Mouse (Mus musculus): ENCODE results near the gene Calm3. TPM values are rescaled to one million over a fixed set of nuclear protein-coding genes. Genes with fewer than 3 reads are reported as not detected.

The Calm3 gene
- total RNA-seq, 4 experiments from 2014 or later = 386 to 534 (median 424) TPM

DNA sequence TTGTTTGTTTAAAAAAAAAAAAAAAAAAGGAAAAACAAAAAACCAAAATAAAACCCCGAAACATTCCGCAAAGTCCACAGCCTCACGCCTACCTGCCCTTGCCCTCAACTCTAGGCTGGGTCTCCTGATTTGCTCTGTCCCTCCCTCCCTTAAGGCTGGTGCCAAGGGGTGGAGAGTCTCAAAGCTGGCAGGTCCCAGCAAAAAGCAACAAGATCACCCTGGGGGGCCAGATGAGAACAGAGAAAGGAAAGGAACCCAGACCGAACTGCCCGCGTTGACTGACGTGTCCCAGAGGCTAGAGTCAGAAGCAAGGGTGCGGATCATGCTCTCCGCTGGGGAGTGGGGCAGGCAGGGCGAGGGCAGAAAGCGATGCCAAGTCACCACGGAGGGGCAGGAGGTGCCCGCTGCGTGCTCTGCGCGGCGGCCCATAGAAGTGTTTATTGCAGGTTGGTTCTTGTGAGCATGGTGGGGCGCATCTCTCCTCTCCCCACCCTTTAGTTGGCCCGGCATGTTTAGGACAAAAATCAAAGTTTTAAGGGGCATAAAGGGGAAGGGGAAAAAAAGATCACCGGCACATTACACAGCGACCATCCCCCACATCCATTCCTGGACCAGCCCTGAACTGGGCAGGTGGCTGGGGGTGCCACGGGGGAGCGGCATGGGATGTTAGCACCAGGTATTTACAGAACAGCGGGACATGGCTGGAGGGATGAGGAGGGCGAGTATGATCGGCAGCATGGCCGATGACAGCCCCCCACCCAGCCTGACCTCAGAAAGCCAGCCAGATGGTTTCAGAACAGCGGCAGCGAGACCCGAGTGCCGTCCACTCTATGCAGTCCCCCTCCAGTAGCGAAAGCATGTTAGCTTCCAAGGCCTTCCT lies 8.2 kb downstream of the Calm3 start:
- DNase-seq (ENCODE audit: low spot score in 2 of 2) = no peak

DNA sequence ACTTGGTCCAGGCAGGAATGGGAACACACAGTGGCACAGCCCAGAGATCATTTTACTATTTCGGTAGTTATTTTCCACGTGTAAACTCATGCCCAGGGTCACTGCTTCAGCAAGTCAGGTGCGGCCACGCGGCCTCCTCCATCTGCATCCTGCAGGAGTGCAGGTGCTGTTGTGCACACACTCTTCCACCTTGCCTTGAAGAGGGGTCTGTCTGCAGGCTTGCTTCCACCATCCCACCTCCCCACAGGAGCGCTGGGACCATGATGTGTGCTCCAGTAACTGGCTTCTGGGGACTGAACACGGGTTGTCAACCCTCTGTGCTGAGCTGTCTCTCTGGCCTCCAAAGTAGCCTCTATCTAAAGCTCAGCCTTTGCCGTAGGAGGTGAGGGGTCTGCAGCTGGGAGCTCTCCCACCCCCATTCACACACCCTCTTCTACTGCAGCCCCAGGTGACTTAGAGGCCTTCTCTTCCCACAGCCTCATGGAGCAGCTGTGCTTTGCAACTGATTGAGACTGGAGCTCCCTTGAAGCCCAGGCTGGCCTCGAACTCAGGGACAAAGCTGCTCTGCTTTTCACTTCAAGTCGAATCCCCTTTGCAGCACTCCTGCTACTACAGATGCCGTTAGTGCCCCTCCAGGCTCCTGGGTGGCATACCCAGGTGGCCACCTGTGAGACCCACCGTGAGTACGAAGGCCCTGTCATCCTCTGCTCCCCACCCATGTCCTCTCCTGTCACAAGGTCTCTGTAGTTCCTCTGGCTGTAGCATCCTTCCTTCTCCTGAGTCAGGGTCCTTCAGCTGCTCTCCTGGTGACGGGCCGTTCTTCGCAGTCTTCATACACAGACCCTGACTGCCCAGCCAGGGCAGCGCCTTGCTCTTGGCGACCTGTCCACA lies 9.2 kb downstream of the Calm3 start:
- DNase-seq (ENCODE audit: low spot score in 2 of 2) = no peak

DNA sequence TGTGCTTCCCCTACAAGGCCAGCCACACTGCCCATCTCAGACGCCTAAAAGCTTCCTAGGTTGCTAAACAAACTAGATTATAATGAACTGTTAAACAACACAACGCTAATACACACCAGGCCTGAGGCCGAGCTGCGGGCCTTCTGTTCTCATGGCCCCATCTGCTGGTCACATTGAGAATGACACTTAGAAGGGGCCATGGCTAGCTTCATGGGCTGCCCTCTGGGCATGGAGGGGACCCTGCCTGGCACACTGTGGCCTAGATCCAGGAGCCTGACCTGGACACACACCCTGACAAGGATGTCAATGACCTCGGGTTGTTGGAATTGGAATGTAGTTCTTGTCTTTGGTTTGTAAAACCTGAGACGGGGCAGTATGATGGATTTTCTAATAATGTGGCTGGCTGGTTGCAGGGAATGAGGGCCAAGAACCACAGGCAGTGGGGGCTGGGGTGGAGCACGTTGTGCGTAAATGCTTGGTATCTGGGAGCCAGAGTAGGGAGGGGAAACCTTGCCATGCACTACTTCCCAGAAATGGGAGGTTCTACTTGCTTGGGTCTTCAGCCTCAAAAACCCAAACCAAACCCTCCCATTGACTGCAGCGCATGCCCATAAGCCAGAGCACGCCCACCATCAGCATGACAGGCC lies 10.0 kb downstream of the Calm3 start:
- peak; percentile 57 to 58 for DNase-seq (ENCODE audit: low spot score in 2 of 2)

DNA sequence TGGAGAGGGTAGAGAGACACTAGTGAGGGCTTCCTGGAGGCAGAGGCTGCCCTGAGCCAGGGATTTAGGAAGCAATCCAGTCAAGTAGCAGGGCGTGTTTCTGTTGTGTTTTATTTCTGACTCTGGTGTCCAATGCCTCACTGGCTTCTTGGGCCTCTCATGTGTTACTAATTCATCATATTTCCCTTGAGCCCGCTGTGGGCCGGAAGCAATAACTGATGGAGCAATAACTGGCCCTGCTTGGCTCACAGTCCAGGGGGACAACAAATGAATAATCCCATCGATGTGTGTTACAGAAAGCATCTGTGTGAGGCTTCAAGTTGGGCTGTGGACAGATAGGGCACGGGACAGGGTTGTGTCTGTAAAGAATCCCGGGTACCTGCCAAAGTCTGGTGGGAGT lies 11.6 kb downstream of the Calm3 start:
- DNase-seq (ENCODE audit: low spot score in 2 of 2) = peak; percentile 49 to 63

DNA sequence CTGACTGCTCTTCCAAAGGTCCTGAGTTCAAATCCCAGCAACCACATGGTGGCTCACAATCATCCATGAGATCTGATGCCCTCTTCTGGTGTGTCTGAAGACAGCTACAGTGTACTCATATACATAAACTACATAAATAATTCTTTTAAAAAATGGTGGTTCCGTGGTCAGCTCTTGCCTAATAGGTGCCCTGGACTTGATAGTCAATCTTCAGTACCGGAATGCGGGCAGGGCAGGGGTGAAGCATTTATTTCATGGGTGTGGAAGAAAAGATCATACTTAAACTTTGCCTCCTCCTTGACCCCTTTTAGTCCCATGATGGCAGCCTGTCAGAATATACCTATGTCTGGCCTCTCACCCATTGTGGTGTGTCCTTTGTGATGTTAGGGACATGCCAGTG lies 12.0 kb downstream of the Calm3 start:
- DNase-seq (ENCODE audit: low spot score in 2 of 2) = no peak

DNA sequence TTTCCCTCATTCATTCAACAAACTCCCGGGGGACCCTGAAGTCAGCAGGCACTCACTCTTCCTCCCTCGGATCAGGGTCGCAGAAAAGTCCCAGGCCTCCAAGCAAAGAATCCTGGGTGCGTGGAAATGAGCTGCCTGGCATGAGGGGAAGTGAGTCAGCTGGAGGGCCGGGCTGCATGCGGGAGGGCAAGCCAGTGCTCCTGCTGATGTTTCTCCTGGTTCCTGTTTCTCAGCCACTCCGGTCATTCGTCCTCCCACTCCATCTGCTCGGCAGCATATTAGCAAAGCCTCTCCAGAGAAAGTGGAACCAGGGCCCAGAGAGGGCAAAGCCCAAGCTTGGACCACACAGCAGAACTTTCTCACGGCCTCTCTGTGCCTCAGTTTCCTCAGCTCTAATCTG lies 14.0 kb downstream of the Calm3 start:
- no peak for DNase-seq (ENCODE audit: low spot score in 2 of 2)

DNA sequence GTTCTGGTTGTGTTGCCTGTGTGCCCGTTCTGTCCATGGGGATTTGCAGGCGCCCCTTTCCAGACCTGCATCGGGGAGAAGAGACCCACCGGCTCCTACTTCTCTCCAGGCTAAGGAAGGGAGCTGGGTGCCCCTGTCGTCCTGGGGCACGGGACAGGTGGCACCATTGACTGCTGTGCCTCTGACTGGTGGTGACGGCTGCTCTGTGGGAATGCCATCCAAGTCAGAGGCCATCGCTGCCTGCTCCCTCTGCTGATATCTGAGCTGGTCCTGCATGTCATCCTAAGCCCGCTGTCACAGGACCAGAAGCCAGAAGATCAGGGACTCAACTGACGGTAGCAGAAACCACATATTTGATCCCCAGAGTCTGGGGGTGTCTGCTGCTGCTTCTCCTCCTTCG lies 15.1 kb downstream of the Calm3 start:
- DNase-seq (ENCODE audit: low spot score in 2 of 2) = no peak

DNA sequence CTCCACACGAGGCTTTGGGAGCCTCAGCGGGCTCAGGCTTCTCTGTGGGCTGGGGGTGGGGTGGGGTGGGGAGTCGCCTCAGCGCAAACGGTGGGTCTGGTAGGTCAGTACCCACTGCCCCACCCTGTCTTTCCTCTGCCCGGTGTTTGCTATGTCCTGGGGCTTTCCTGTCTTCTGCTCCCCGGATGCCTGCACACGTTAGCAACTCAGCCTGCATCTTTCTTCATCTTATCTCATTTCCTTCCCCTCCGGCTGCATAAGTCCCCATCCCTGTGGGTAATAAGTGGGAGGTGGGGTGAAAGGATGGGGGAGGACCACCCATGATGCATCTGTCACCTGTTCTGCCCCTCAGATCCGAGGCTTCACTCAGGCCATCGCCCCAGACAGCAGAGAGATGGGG lies 15.5 kb downstream of the Calm3 start:
- no peak for DNase-seq (ENCODE audit: low spot score in 2 of 2)

DNA sequence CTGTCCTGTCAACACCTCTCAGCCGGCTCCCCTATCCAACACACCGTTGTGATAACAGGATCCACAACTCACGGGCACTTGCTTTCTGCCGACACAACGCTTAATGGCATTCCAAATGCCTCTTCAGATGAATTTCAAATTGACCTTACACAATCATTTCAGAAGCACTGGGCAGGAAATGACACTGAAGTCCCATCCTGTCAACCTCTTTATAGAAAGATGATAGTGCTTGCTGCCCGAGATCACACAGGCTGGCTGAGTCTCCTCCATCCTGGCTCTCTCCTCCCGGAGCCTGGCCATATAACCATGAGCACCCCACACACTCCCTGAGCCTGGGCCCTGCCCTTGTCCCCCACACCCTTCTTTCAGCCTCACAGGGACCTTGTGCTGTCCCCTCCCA lies 16.1 kb downstream of the Calm3 start:
- no peak for DNase-seq (ENCODE audit: low spot score in 2 of 2)

DNA sequence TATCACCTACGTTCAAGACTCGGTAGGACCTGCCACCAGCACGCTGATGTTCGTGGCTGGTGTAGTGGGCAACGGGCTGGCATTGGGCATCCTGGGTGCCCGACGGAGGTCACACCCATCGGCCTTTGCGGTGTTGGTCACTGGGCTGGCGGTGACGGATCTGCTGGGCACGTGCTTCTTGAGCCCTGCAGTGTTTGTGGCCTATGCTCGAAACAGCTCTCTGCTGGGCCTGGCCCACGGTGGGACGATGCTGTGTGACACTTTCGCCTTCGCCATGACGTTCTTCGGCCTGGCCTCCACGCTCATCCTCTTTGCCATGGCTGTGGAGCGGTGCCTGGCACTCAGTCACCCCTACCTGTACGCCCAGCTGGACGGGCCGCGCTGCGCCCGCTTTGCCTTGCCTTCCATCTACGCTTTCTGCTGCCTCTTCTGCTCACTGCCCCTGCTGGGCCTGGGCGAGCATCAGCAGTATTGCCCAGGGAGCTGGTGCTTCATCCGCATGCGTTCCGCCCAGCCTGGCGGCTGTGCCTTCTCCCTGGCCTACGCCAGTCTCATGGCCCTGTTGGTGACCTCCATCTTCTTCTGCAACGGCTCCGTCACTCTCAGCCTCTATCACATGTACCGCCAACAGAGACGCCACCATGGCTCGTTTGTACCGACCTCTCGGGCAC lies 16.9 kb downstream of the Calm3 start:
- no peak for DNase-seq (ENCODE audit: low spot score in 2 of 2)

DNA sequence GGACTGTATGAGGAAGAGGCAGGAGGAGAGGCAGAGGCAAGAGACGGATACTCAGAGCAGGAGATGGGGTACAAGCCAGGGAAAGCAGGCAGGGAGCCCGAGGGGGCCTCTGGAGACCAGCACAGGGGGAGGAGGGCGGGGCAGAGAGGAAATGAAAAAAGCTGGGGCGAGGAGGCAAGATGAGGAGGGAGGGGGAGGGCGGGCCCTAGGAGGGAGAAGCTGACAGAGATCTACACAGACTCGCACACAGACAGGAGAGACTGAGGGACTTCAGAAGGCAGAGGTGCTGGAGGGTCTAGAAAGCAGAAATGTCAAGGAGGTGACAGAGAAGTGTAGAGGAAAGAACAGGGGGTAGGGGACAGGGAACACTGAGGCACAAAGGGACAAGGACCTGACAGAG lies 17.6 kb downstream of the Calm3 start, which contains the start of gene Ptgir:
Gene Ptgir, plus strand, starts transcription at position 210 of the 400 bp plus-strand sequence.
- DNase-seq (ENCODE audit: low spot score in 2 of 2) = peak; percentile 69 to 80

DNA sequence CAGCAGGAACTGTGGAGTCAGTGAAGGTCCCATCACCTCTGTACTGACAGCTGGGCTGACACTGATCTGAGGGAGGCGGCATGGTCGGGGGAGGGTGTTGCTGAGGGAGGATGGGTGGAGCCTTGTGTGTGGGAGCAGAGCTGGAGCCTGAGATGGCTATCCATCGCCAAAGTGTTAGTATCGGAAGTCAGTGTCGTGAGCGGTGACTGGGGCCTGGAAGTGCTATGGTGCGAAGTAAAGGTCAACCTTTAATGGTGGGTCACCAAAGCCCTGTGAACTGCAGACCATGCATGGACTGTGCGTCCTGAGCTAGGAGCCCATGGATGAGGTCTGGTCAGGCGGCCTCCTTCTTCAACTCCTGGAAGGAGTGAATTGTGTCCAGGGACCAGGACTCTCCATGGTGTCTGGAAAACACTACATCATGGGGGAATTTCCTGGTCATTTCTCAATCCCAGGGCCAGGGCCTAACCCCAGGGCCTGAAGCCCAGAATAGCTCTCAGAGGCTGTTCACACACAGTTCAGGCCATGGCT lies 18.4 kb downstream of the Calm3 start:
- DNase-seq (ENCODE audit: low spot score in 2 of 2) = peak in 1 of 2 experiments; percentile 51

DNA sequence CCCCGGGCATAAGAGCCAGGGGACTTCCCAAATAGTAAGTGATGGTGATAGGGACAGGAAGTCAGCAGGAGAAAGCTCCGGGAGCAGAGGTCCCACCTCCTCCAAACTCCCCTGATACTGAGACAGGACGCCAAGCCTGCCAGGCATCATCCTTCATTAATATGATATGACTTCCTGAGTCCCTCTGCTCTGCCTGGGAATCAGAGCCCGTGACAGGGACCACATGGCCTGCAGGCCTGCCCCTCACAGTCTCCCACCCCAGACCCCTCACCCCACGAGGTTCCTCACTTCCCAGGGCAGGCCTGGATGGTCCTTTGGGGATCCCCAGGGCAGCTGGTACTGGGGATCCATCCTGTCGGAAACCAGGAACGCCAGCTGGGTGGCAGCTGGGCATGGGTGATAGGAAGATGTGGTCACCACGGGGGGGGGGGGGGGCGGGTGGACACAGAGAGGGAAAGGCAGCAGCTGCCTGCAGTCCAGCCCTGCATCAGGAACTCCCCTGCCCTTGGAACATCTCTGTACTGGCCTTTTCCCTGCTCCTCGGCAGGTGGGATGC lies 19.7 kb downstream of the Calm3 start:
- DNase-seq (ENCODE audit: low spot score in 2 of 2) = no peak

DNA sequence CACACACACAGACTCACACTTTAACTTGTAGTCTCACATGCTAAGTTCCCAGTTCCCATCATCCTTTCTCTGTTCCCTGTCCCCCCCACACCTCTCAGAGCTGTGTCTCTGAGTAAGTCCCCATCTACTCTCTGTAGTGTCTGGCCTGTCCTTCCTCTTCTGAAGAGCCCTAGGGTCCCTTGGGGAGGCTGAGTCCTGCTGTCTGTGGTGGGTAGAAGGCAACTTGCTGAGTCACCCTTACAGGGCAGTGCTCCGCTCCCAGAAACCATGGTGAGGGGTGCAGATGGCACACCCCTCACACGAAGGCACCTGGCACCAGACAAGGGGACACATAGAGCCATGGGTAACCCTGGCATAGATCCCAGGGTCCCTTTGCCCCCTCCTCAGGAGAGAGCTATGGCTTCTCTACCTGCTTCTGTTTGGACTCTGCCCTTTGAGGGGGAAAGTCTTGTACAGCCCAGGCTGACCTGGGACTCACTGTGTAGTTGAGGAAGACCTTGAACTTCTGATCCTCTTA lies 20.4 kb downstream of the Calm3 start:
- DNase-seq (ENCODE audit: low spot score in 2 of 2) = no peak

DNA sequence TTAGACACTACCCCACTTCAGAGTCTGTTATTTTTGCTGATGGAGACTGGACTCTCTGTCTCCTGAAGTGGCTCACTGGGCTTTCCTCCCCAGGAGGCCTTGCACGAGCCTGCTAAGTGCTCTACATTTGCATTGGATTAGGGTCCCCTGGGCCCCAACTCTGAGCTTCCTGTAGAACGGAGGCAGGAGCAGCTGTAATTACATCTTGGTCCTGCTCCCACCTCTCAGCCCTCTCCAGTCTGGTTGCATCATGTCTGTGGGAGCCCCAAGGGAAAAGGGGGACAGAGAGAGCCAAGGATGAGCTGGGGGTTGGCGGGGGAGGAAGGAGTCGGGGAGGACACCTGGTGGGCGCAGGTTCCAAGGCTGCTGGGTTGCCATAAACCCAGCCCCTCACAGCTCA lies 23.4 kb downstream of the Calm3 start:
- no peak for DNase-seq (ENCODE audit: low spot score in 2 of 2)

DNA sequence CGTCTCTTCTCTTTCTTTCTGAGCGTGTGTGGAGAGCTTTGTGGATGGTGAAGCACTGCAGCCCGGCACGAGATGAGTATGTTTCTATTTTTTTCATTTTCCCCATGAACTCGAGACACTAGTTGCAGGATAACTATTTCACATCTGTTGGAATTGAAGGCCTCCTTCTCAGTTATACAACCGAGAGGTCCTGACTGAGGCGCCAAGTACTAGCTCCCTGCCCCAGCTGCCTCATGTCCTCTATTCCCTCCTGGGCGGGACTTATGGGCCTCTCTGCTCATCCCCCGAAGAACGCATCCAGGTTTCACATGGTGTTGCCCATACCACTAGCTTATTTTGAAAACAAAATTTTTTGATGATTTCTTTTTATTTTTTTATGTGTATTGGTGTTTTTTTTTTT lies 28.4 kb downstream of the Calm3 start:
- DNase-seq (ENCODE audit: low spot score in 2 of 2) = no peak

DNA sequence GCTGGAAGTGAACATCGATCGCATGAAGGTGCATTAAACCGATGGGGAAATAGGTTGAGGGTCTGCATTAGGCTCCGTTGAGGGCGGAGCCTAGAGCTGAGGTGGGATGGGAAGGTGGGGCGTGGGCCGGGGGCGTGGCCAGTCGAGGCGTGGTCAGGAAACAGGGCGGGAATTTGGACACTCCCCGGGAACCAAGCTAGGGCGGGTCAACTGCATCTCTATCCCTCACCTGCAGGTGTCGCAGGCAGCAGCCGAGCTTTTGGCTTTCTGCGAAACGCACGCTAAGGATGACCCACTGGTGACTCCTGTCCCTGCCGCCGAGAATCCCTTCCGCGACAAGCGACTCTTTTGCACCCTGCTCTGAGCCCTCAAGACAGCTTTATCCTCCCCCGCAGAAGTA lies 28.9 kb downstream of the Calm3 start:
- peak; percentile 59 to 65 for DNase-seq (ENCODE audit: low spot score in 2 of 2)

DNA sequence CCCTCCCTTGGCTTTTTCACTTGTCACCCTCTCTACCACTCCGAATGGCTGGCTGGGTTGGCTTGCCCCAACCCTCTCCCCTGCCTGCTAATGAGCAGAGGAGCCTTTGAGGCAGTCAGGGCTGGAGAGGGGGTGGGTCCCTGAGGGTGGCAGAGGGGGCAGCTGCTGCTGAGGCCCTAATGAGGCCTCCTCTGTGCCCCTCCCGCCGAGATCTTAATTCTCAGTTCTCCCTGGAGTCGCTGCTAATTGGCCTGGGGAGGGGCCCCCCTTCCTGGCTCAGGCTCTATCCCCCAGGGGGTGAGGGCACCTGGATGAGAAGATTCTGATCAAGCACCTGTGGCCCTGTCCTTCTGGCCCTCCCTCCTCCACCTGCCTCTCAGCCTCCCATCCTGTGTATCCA lies 29.6 kb downstream of the Calm3 start:
- no peak for DNase-seq (ENCODE audit: low spot score in 2 of 2)

DNA sequence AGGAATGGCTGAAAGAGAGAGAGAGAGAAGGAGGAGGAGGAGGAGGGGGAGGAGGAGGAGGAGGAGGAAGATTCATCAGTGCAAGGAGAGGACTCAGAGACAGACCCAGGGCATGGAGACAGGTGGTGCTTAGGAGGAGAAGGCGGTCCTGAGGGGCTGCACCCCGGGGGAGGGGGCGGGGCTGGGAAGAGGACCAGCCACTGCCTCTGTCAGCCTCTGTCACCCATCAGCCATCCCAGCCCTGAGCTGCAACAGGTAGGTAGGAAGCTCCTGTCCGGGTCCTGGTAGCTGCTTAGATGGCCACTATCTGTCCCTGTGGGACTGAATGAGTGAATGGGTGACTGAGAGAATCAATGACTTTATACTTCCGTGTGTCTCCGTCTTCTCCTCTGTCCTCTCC lies 30.3 kb downstream of the Calm3 start:
- DNase-seq (ENCODE audit: low spot score in 2 of 2) = no peak

DNA sequence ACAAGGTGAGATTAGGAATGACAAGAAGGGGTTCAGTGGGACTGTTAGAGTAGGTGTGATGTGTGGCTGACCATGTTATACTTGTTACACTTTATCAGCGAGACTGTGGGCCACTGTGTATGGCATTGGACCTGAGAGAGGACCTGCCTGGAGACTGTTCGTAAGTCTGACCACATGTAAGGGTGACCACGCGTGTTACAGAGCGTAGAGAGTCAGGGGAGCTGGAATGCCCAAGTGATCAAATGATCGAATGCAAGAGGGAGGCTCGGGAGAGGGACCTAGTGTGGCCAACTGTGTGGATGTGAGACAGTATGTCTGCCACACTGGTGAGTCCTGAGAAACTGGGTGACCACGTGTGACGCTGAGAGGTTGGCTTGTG lies 31.6 kb downstream of the Calm3 start:
- DNase-seq (ENCODE audit: low spot score in 2 of 2) = no peak
